Mouse (Mus musculus) bone marrow, adult 2 months (tissue): ENCODE measurements at regions not wholly inside any gene's neighbourhood (a gene's known extent, or its start where the extent isn't known, plus 50 kb on each side); places are given as distances from the start of the nearest gene placed in this dataset.

Source experiments
- CTCF ChIP-seq: fragments of 200-500 bp; IDR thresholded peaks from 2 replicates; pipeline ENCODE4 v1.5.1; 2011; ENCODE audit warnings: low read length, control low read depth; ENCODE audit not compliant: control insufficient read depth, insufficient read depth
- POLR2A ChIP-seq: fragments of 200-500 bp; IDR thresholded peaks from 2 replicates; pipeline ENCODE4 v1.6.1; 2011; ENCODE audit warnings: low read depth, mild to moderate bottlenecking, control low read depth, low read length, borderline replicate concordance; ENCODE audit not compliant: control insufficient read depth

DNA sequence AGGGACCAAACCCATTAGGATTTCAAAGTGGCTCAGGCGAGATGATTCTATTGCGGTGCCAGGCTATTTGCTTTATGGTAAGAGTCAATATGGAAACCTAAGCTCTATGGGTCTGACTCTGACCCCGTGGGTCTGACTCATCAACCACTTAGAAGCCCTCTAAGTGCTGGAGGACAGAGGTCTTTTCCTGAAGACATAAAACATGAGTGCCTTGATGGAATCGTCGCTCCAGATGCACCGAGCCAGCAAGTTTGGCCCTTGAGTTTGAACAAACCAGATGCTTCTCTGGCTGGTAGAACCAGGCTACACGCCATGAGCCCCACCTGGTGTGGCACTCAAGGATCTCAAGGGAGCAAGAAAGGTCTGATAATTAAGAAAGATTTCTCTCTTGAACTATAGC lies 184.1 kb downstream of the Plpp3 start:
- TF ChIP-seq CTCF (no peak), POLR2A (no peak)
